Mouse (Mus musculus) hindbrain, embryonic 12.5 days (tissue): Measurements from ENCODE around the gene Ccl17. TPM values are rescaled to one million over a fixed set of nuclear protein-coding genes. Genes with fewer than 3 reads are reported as not detected.

Experiments
- ATAC-seq: fragments of 200-750 bp; cut with Nextera tagmentation; 2 replicates; pipeline ENCODE4 v1.8.0; 2017; ENCODE audit warnings: moderate TSS enrichment; ENCODE audit not compliant: low FRiP score
- H3K27ac ChIP-seq: fragments of 300-500 bp; sonication (generic); 2 replicates; pipeline ENCODE4 v1.5.1; 2016; ENCODE audit warnings: mild to moderate bottlenecking
- H3K27me3 ChIP-seq: fragments of 300-500 bp; sonication (generic); 2 replicates; pipeline ENCODE4 v1.6.1; 2016; ENCODE audit warnings: mild to moderate bottlenecking
- H3K36me3 ChIP-seq: fragments of 300-500 bp; sonication (generic); 2 replicates; pipeline ENCODE4 v1.6.1; 2016; ENCODE audit warnings: mild to moderate bottlenecking
- H3K4me1 ChIP-seq: fragments of 300-500 bp; sonication (generic); 2 replicates; pipeline ENCODE4 v1.6.1; 2016
- H3K4me2 ChIP-seq: fragments of 300-500 bp; sonication (generic); replicated peaks from 2 replicates; pipeline ENCODE4 v1.6.1; 2016; ENCODE audit warnings: mild to moderate bottlenecking
- H3K4me3 ChIP-seq: fragments of 300-500 bp; sonication (generic); 2 replicates; pipeline ENCODE4 v1.5.1; 2016; ENCODE audit warnings: mild to moderate bottlenecking
- H3K9ac ChIP-seq: fragments of 300-500 bp; sonication (generic); 2 replicates; pipeline ENCODE4 v1.6.1; 2016; ENCODE audit warnings: mild to moderate bottlenecking, moderate library complexity
- H3K9me3 ChIP-seq: fragments of 300-500 bp; sonication (generic); replicated peaks from 2 replicates; pipeline ENCODE4 v1.6.1; 2016; ENCODE audit warnings: mild to moderate bottlenecking
- WGBS: fragments of 180-500 bp; shearing (Covaris S2); methylation state at CpG from one replicate; pipeline ENCODE4 v1.1.7; 2016; 5-methylcytosine and 5-hydroxymethylcytosine counted together
- polyA plus RNA-seq: library from polyadenylated mRNA; unstranded; fragments of >200 nt; fragmentation: Nextera tagmentation; extraction: Ambion mirVana; gene quantifications from 2 replicates; pipeline ENCODE4 v1.2.1, GENCODE M21; 2016

The Ccl17 gene
- not detected in 2 replicates for polyA plus RNA-seq

DNA sequence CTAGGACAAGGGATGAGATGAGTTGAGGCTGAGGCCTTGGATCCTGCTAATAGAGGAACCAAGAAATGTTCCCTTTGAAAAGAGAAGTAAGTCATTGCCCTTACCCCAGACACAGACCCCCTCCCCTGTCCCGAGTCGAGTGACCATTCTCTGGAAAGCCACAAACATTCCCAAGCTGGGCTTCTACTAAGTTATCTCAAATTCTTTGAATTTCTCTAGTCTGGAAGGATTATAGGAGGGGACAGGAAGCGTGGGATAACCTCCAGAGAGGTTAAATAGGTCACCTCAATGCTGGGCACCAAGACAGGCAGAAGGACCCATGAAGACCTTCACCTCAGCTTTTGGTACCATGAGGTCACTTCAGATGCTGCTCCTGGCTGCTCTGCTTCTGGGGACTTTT, at the start of gene Ccl17:
Gene Ccl17 (plus strand): TSS at position 301 of the 400 bp plus-strand sequence.
- Histone ChIP-seq H3K27me3 (no peaks in the 10 kb centered on the region; the same call in 1 of the 2 replicates), H3K27ac (no peak within 1 kb of the TSS), H3K9ac (no peak within 1 kb of the TSS), H3K4me1 (peaks cover 11% of the 10 kb centered on the region), H3K4me2 (no peak within 1 kb of the TSS), H3K36me3 (no peaks in the 10 kb centered on the region), H3K9me3 (no peaks in the 10 kb centered on the region), H3K4me3 (no peak within 1 kb of the TSS)
- WGBS, result 69% methylated on average over 3 of the region's 3 CpGs
- ATAC-seq, result no peak

DNA sequence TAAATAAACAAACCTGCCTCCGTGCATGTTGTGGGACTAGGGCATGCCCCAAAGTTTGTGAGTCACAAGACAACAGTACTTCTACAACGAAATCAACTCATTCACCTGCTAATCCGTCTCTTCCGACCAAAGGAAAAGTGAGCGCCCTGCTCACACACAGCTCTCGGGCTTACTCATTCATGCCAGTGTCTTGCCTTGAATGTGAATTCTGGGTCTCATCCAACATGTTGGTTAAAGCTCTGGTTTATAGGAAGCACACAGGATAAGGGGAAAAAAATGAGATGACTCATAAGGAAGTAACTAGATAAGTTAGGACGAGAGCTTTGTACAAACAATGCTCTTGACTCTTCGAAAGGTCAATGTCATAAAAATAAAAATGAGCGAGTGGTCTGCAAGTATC, 43.2 kb upstream of the Ccl17 start:
- no peaks in the 10 kb centered on the region for H3K36me3 ChIP-seq
- H3K27me3 ChIP-seq, result peaks cover 23% of the 10 kb centered on the region
- no peaks in the 10 kb centered on the region for H3K9me3 ChIP-seq
- no peak overlapping the region for H3K4me2 ChIP-seq
- H3K4me3 ChIP-seq, result no peak overlapping the region
- 82% methylated on average over 9 of the region's 9 CpGs for WGBS
- H3K9ac ChIP-seq, result no peak overlapping the region
- H3K27ac ChIP-seq, result no peak overlapping the region
- H3K4me1 ChIP-seq, result peaks cover 11% of the 10 kb centered on the region
- no peak for ATAC-seq

DNA sequence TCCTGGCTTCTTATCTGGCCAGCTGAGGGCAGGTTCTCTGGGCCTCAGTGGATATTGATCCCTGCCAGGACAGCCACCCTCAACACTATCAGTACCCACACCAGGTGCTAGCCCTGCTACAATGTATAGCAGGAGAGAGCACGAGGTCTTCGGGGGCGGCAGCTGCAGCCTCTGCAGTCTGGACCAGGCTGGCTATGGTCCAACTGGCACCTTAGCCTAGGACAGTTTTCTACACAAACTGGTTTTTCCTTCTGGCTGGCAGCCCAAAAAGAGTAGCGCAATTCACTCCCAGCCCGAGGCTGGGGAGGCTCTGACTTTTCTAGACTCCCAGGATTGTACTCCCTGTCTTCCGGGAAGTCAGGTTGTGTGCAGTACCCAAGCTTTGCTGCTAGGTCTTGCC, 39.3 kb upstream of the Ccl17 start:
- Histone ChIP-seq H3K9ac (no peak overlapping the region), H3K4me3 (no peak overlapping the region), H3K4me2 (no peak overlapping the region), H3K36me3 (no peaks in the 10 kb centered on the region), H3K4me1 (peaks cover 33% of the 10 kb centered on the region), H3K27me3 (peaks cover 42% of the 10 kb centered on the region), H3K27ac (no peak overlapping the region), H3K9me3 (no peaks in the 10 kb centered on the region)
- no peak for ATAC-seq
- WGBS, result 50% methylated on average over 6 of the region's 6 CpGs

DNA sequence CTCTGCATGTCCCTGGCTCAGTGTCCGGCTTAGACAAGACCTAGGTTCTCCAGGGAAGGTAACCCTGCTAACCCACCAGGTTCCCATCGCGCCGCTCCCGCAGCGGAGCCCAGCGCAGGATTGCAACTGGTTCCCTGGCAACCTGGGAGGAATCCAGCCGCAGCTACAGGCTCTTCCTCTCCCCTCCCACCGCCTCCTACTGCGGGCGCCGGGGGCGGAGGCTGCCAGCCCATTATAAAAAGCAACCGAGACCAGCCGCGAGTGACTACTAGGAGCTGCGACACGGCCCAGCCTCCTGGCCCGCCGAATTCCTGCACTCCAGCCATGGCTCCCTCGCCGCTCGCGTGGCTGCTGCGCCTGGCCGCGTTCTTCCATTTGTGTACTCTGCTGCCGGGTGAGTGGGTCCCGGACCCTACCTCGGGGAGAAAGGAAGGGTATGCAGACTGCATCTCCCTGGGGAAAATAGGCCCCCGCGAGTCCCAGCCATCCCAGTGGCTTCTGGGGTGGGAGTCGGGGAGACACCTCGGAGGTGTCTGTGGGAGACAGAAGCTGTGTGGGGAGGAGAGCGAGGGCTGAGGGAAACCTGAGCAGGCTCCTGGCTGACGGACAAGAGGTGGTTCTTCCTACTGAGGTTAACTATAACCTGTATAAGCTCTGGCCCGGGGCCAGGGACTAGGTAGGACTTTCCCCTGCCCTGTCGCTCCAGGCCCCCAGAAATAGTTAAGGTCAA, 38.1 kb upstream of the Ccl17 start, which contains the start of gene Cx3cl1:
Gene Cx3cl1 (plus strand): TSS at position 69 of the 730 bp plus-strand sequence.
- Histone ChIP-seq H3K27ac (no peak within 1 kb of the TSS), H3K9me3 (no peaks in the 10 kb centered on the region), H3K4me1 (peaks cover 33% of the 10 kb centered on the region), H3K9ac (peak within 1 kb of the TSS; percentile 56), H3K36me3 (no peaks in the 10 kb centered on the region), H3K4me3 (peak within 1 kb of the TSS; percentile 45), H3K27me3 (peaks cover 42% of the 10 kb centered on the region), H3K4me2 (peak within 1 kb of the TSS; percentile 75)
- peak; percentile 85 for ATAC-seq
- WGBS, result 1% methylated on average over 38 of the region's 38 CpGs

DNA sequence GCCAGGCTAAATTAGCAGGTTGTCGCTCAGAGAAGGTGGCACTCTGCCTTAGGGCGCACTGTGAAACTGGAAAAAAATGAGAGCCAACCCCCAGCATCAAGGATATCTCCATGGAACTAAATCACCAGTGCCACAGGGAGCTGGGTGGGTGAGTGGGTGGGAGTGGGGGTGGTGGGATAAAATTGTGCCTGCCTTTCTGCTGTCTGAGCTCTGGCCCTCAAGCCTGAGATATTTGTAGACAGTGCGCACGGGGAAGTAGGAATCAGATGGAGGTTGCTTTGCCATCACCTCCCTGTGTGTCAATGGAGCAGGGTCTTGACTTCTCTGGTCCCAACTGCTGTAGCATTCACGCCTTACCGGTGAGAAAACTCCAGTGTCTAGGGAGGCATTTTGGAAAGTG, 37.2 kb upstream of the Ccl17 start:
- Histone ChIP-seq H3K36me3 (no peaks in the 10 kb centered on the region), H3K4me3 (peak overlapping the region; percentile 45; the same call in 1 of the 2 replicates), H3K4me1 (peaks cover 37% of the 10 kb centered on the region), H3K27ac (no peak overlapping the region), H3K27me3 (peaks cover 42% of the 10 kb centered on the region), H3K9me3 (no peaks in the 10 kb centered on the region), H3K9ac (0 out of 2 replicates have a peak overlapping the region, but pooled peaks have one; percentile 56), H3K4me2 (peak overlapping the region; percentile 75)
- no peak for ATAC-seq
- 44% methylated on average over 6 of the region's 6 CpGs for WGBS

DNA sequence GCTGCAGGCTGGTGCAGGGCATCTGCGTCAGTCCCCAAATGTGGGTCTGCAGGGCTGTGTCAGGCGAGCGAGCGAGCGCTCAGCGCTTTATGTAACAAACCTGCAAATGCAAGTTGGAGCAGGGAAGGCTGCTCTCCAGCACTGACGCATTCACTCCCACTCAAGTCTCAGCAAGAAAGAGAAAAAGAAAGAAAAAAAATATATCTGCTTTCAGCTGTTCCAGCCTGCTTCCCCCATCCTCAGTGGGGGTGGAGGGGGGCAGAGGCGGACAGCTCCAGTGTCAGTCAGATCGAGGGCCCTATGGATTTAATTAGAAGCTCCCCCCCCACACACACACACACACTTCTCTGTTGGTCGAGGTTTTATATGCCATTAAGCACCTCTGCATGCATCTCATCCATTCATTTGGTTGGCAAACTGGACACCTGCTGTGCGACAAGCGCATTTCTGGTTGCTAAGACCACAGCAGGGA, 36.5 kb upstream of the Ccl17 start:
- Histone ChIP-seq H3K27ac (no peak overlapping the region; the same call in 1 of the 2 replicates), H3K4me2 (peak overlapping the region; percentile 75), H3K36me3 (no peaks in the 10 kb centered on the region), H3K9ac (no peak overlapping the region), H3K27me3 (peaks cover 42% of the 10 kb centered on the region), H3K4me1 (peaks cover 44% of the 10 kb centered on the region), H3K4me3 (peak overlapping the region; percentile 45), H3K9me3 (no peaks in the 10 kb centered on the region)
- ATAC-seq, result no peak
- 14% methylated on average over 12 of the region's 12 CpGs for WGBS

DNA sequence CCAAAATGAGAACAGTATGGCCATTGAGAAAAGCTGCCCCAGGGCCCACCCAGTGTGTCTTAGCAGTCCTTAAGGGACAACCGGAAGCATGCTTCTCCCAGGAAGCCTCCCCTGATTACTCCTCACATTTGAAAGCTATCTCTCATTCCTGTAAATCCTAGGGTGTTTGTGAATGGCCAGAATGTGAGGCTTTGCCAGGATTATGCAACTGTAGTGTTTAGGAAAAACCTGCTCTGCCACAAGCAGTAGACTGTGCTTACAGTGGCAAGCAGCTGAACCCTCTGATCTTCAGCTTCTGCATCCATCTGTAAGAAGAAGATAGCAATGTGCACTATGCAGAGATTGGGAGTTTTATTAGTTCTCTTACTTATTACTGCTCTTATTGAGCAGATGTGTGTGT, 35.7 kb upstream of the Ccl17 start:
- no peak overlapping the region for H3K4me2 ChIP-seq
- H3K9me3 ChIP-seq, result no peaks in the 10 kb centered on the region
- H3K4me3 ChIP-seq, result no peak overlapping the region
- H3K27me3 ChIP-seq, result peaks cover 41% of the 10 kb centered on the region
- no peaks in the 10 kb centered on the region for H3K36me3 ChIP-seq
- WGBS, result 79% methylated on average over 1 of the region's 1 CpGs
- H3K4me1 ChIP-seq, result peaks cover 51% of the 10 kb centered on the region
- ATAC-seq, result no peak
- H3K9ac ChIP-seq, result no peak overlapping the region
- H3K27ac ChIP-seq, result no peak overlapping the region

DNA sequence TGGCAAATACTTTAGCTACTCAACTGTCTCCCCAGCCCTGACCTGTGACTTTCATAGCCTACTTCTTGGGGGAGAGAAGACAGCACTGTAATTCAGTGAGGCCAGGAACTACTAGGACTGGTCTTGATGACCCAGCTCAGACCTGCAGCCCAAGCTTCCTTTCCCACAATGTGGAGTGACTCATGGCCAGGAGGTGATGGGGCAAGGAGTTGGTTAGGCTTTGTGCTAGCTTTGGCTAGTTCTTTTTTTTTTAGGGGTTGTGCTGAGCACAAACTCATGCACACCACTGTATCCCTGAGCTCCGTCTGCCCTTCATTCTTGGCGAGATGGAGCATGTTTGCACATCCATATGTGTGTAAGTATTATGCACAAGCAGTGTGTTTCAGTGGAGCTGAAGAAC, 33.9 kb upstream of the Ccl17 start:
- no peak overlapping the region for H3K9ac ChIP-seq
- no peak overlapping the region for H3K4me2 ChIP-seq
- no peak overlapping the region for H3K4me3 ChIP-seq
- no peaks in the 10 kb centered on the region for H3K9me3 ChIP-seq
- H3K27me3 ChIP-seq, result peaks cover 24% of the 10 kb centered on the region
- no peak overlapping the region for H3K27ac ChIP-seq
- H3K36me3 ChIP-seq, result no peaks in the 10 kb centered on the region
- no peak for ATAC-seq
- WGBS, result 89% methylated on average over 2 of the region's 2 CpGs
- peaks cover 47% of the 10 kb centered on the region for H3K4me1 ChIP-seq

DNA sequence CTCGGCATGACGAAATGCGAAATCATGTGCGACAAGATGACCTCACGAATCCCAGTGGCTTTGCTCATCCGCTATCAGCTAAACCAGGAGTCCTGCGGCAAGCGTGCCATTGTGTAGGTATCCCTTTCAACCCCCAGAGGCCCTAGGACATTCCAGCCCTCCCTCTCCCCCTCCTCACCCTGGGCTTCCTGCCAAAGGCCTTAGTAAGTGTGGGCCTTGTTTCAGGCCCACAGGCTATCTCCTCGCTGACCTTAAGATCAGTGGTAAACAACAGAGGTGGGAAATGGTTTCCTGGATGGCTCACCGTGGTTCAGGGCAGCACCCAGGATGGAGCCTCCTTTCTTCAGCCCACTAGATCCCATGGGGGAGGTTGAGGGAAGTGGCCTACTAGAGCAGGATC, 32.2 kb upstream of the Ccl17 start:
- 59% methylated on average over 10 of the region's 10 CpGs for WGBS
- Histone ChIP-seq H3K4me1 (peaks cover 36% of the 10 kb centered on the region), H3K27ac (peak overlapping the region; percentile 48; the same call in 1 of the 2 replicates), H3K4me2 (no peak overlapping the region), H3K4me3 (no peak overlapping the region), H3K9ac (no peak overlapping the region; the same call in 1 of the 2 replicates), H3K9me3 (no peaks in the 10 kb centered on the region), H3K36me3 (no peaks in the 10 kb centered on the region), H3K27me3 (peaks cover 16% of the 10 kb centered on the region; the same call in 1 of the 2 replicates)
- ATAC-seq, result no peak

DNA sequence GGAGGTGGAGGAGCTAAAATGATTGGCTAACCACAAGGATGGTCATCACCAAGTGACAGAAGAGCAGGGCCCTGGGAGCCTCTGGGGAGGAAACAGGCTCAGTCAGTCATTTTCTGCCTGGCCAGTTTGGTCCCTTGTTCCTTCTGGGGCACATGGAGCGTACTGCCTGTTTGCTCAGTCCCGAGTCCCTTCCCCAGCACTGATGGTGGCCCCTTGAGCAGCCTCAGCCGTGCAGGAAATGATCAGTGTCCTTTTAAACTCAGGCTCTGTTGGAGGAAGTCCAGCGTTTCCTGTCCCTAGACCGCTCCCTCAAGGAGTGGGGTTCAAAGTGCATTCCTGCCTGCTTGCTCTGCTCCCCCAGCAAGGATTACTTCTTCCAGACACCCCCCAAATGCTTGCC, 31.8 kb upstream of the Ccl17 start:
- Histone ChIP-seq H3K4me1 (peaks cover 32% of the 10 kb centered on the region), H3K9ac (no peak overlapping the region), H3K4me3 (no peak overlapping the region), H3K4me2 (no peak overlapping the region), H3K27me3 (peaks cover 15% of the 10 kb centered on the region; the same call in 1 of the 2 replicates), H3K9me3 (no peaks in the 10 kb centered on the region), H3K36me3 (no peaks in the 10 kb centered on the region), H3K27ac (peak overlapping the region; percentile 48; the same call in 1 of the 2 replicates)
- WGBS, result 57% methylated on average over 5 of the region's 5 CpGs
- no peak for ATAC-seq

DNA sequence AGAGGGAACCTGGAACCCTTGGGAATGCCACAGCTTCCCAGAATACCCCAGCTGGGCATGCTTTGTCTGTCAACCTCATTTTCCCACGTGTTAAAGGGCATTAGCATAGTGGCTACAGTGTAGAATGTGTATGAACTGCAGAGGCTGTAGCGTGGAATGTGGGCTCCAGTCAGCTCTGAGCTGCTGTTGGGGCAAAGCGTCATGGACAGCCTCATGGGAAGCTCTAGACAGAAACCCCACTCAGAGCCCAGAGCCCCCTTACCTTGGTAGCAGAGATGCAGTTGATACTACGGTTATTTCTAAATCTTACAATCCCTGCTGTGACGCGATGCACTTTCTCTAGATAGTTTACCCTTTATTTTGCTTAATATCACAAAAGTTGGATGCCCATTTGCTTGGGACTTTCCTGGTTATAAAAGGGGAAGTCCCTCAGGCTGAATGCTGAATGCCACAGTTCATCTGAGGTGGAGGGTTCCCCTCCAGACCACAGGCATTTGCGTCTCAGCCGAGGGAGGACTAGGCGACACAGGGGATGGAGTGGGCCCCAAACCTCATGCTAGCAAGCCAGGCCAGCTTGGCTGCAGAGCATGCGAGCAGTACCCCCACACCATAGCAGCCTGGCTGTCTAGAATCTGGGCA, 31.2 kb upstream of the Ccl17 start:
- Histone ChIP-seq H3K4me2 (no peak overlapping the region), H3K36me3 (no peaks in the 10 kb centered on the region), H3K9ac (no peak overlapping the region), H3K27me3 (peaks cover 9% of the 10 kb centered on the region; the same call in 1 of the 2 replicates), H3K4me3 (no peak overlapping the region), H3K9me3 (no peaks in the 10 kb centered on the region), H3K27ac (peak overlapping the region; percentile 48; the same call in 1 of the 2 replicates), H3K4me1 (peaks cover 26% of the 10 kb centered on the region)
- WGBS, result 68% methylated on average over 10 of the region's 10 CpGs
- ATAC-seq, result no peak

DNA sequence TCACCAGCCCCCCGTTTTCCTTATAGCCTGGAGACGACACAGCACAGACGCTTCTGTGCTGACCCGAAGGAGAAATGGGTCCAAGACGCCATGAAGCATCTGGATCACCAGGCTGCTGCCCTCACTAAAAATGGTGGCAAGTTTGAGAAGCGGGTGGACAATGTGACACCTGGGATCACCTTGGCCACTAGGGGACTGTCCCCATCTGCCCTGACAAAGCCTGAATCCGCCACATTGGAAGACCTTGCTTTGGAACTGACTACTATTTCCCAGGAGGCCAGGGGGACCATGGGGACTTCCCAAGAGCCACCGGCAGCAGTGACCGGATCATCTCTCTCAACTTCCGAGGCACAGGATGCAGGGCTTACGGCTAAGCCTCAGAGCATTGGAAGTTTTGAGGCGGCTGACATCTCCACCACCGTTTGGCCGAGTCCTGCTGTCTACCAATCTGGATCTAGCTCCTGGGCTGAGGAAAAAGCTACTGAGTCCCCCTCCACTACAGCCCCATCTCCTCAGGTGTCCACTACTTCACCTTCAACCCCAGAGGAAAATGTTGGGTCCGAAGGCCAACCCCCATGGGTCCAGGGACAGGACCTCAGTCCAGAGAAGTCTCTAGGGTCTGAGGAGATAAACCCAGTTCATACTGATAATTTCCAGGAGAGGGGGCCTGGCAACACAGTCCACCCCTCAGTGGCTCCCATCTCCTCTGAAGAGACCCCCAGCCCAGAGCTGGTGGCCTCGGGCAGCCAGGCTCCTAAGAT, 30.5 kb upstream of the Ccl17 start:
- Histone ChIP-seq H3K4me2 (no peak overlapping the region), H3K27me3 (0 out of 2 replicates have a peak, but pooled peaks cover 4% of the 10 kb centered on the region), H3K9ac (no peak overlapping the region), H3K9me3 (no peaks in the 10 kb centered on the region), H3K36me3 (no peaks in the 10 kb centered on the region), H3K4me3 (no peak overlapping the region), H3K4me1 (peaks cover 24% of the 10 kb centered on the region), H3K27ac (no peak overlapping the region)
- ATAC-seq, result no peak
- 95% methylated on average over 16 of the region's 16 CpGs for WGBS
